Mouse (Mus musculus): ENCODE data around the gene Ebf3. TPM values are rescaled to one million over a fixed set of nuclear protein-coding genes. Genes with fewer than 3 reads are reported as not detected.

Ebf3 gene
- polyA plus RNA-seq (2017; shearing (Covaris generic)), result not detected

DNA sequence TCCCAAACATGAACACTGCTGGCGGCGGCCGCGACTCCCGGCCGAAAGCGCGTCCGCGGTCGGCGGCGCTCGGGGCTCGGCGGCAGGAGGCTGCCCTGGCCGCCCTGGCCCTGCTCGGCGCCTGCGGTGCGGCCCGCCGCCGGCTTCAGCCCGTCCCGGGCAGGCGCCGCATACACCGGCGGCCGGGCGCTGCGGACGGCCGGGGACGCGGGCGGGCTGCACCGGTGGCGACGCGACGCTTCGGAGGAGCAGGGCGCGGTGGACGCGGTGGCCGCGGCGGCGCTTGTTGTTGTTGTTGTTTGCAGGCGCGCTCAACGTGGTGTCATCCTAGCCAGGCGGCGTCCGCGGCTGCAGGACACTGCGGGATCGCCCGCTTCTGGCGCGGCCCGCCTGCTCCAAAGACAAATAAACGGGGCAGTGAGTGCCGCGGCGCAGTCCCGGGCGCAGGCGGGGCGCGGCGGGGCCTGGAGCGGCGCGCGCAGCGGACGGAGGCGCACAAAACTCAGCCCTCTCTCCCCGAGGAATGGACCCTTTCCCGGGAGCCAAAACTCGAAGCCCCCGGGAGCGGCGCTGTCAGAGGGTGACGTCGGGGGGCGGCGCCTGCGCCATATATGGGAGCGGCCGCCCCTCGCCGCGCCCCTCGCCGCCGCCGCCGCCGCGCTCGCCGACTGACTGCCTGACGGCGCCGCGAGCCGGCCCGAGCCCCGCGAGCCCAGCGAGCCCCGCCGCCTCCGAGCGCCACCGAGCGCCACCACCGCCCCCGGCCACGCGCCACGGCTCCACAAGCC lies at the start of gene Ebf3:
Gene Ebf3, minus strand, starts transcription at position 542 of the 788 bp plus-strand sequence.

Other genes with a start within 250 kb of the Ebf3 start
- 11.7 TPM for gene 9430038I01Rik, start 96.3 kb upstream of the Ebf3 start, polyA plus RNA-seq (2017; shearing (Covaris generic))
- 116 TPM for gene Glrx3, start 123.2 kb upstream of the Ebf3 start, polyA plus RNA-seq (2017; shearing (Covaris generic))